Mouse (Mus musculus) c-Kit-positive CD71-positive TER-119-negative erythroid progenitor cells, embryonic 14.5 days (primary cell): Measurements from ENCODE around the gene Grik1.
A peak's percentile ranks its signal among the peaks of the same experiment; 100 is the strongest.

Experiments used
- DNase-seq: peaks from one replicate; pipeline ENCODE4 v3.0.0-alpha.2; 2013; ENCODE audit warnings: low read depth

Grik1 gene

DNA sequence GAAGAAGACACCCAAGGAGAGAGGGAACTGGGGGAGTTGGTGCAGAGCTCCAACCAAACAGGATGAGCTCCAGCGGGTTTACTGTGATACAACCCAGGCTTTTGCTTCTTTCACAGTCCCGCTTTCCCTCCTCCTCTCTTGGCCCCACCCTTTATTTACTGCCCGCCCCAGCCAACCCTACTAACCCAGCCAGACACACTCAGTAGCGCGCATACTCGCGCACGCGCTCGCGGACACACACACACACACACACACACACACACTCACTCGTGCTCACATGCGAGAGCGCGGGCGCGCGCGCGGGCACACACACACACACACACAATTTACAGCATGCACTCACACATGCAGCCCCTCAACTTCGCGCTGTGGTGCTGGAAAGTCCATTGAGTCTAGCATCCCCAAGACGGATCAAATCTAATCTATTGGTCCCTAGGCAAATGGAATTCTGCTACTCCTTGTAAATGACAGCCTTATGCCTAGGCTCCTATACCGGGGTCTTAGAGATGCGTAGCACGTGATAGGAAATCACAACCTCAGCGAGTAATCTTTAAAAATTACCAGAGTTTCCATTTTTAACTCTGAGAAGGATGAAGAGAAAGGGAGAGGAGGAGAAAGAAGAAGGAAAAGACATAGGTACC, at the start of gene Grik1:
Gene Grik1 (minus strand): TSS at position 134 of the 641 bp plus-strand sequence.
- DNase-seq, result no peak

DNA sequence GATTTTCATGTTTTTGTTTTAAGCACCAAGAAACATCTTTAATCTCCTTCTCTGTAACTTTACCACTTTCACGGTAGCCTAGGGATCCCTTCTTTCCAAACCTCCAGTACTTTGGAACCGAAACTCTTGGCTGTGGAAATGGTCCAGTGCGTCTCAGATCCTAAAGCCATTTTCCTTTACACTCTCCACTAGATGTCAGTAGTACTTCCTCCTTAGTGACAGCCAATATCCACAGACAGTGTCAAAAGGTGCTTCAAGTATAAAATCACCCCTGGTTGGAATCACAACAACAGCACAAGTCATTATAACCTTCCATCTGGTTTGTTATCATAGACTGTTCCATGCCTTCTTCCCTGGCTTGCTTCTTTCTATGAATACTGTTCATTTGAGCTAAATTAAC, 4.1 kb upstream of the Grik1 start:
- DNase-seq, result no peak

DNA sequence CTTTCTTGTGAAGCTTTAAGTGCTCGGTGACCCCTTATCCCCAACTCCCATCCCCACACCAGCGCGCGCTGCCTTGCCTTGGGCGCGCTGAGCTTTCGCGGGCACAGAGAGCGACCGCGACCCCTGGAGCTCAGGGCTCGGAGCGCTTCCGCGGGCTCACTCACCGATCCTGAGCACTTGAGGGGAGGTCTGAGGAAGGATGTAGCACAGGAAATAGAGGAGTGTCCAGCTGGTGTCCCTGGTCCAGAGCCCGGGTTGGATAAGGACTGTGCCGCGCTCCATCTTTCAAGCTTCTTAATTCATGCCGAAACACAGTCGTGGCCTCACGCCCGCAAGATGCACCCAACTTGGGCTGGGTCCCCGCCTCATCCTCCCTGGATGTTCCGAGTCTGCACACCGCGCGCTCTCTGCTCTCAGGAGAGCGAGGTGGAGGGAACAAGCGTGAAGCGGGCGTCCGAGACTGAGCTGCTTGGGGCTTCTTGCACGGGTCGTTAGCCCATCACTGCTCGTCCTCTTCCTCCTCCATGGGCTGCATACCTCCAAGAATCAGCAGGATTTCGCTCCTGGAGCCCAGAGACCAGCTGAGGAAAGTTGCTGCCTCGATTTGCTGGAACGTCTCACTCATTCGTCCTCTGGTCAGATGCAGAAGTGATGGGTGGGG, 514 bp downstream of the Grik1 start:
- no peak for DNase-seq

DNA sequence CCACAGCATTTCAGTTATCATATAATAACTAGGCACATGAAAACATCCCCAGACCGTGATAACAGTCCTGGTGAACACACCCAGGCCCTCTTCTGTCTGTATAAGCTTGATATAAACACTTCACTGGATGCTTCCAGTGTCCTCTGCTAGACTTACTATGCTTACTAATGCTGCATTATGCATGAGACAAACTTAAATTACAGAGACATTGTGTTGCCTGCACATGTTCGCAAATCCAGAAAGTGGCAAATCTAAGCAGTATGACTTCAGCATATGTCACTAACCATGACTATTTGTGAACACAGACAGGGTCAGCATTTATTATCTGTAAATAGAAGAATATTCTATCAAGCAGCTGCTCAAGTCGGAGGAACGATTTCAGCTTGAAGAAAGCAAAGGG, 31.7 kb downstream of the Grik1 start:
- no peak for DNase-seq

GRCm38 (mm10) chr16:88257072-88257471, 33.0 kb downstream of the Grik1 start:
- no peak for DNase-seq

GRCm38 (mm10) chr16:88256101-88256500, 34.0 kb downstream of the Grik1 start:
- no peak for DNase-seq

- DNase-seq, result no peak
Observed at GRCm38 (mm10) chr16:88252676-88253075, 37.4 kb downstream of the Grik1 start.

GRCm38 (mm10) chr16:88251049-88251448, 39.0 kb downstream of the Grik1 start:
- DNase-seq, result no peak

GRCm38 (mm10) chr16:88249825-88250224, 40.2 kb downstream of the Grik1 start:
- no peak for DNase-seq

- DNase-seq, result no peak
Observed at GRCm38 (mm10) chr16:88247586-88247985, 42.5 kb downstream of the Grik1 start.

- DNase-seq, result no peak
Observed at GRCm38 (mm10) chr16:88244658-88245057, 45.4 kb downstream of the Grik1 start.

- DNase-seq, result no peak
Observed at GRCm38 (mm10) chr16:88225616-88226015, 64.4 kb downstream of the Grik1 start.

DNA sequence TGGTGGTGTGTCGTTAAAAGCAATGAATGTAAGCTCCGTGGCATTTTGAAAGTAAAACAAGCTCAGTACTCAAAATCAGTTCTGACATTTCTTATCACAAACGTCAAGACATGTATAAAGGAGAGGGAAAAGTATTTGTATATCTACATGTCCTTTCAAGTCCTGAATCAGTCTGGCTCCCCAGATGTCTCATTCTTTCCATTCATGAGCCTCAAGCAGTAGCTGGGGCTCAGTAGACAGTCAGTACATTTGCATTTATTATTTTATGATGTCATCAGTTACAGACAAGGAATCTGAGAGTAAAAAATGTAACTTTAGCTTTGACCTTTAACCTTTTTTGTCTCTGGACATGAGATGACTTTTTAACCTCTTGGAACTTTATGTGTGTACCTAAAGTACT, 68.1 kb downstream of the Grik1 start:
- DNase-seq, result no peak

GRCm38 (mm10) chr16:88212531-88212930, 77.5 kb downstream of the Grik1 start:
- DNase-seq, result no peak

DNA sequence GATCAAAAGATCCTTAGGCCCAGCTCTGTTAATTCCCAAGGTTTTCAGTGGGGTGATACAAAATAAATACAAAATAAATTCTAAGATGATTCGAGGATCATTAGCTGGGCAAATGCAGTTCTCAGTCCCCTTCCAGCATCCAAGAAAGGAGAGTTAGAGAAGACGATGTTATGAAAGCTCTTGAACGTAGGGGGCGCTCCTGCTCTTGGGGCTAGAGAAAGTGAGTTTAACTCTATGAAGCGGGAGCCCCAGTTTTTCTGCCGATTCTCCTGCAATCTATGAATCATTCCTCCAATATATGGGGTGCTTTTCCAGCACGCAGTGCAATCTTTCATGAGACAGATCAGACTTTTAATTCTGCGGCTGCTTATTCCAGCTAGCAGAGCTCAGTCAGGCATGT, 78.2 kb downstream of the Grik1 start:
- DNase-seq, result no peak

GRCm38 (mm10) chr16:88204400-88204799, 85.7 kb downstream of the Grik1 start:
- peak; percentile 5 for DNase-seq

DNA sequence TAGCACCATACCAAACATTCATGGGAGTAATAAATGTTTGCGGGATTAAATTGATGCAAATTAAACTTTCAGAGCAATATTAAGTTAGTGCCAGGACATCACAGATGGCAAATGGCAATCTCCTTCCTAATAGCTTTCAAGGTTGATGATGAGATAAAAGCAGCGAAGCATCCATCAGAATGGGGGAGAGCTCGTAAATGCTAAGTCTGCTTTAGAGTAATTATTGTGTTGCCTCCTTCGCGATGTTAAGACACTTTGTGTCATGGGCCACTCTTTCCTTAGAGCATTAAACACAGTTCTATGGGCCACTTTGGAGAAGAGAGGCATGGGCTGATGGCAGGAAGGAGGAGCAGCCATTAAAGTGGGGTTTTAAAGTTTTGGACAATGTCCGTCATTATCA, 86.1 kb downstream of the Grik1 start:
- no peak for DNase-seq

DNA sequence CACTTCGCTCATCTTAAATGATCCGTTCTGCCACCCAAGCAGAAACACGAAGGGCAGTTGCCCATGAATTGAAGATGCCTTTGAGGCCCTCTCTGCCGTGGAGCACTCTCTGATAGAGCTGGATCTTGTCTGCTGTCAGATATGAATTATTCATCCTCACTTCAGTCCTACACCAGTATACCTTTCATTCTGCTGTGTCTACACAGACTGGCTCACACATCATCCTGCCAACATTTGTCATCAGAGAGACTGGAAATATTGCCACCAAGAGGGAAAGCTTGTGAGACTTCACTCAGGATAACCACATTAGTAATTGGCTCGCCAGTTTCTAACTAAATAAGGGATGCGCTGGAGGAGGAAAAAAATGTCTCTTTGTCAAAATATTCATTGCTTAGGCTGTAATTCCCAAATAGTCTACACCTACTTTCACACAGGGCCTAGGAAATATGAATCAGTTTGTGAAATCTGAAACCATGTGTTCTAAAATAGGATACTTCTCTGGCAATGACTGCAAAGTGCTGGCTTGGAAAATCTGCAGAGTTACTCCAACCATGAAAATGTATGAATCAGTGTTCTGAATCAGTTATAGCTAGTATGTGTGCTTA, 102.5 kb downstream of the Grik1 start:
- no peak for DNase-seq

DNA sequence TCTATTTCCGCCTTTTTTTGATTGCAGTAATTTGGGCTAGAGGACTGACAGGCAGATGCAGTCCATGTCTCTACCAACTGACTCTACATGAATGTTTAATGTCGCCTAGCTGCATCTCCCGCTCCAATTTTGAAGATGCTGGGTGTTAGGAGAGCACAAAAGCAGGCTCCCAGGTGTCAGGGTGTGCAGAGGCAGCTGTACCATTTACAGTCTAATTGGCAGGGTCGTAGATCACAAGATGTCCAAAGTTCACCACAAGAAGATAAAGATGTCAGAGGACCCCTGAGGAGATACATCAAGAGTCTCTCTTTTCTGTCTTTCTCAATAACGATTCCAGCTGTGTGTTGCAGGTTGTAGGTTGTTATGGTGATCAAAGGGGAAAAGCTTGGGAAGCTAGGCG, 111.3 kb downstream of the Grik1 start:
- DNase-seq, result no peak

DNA sequence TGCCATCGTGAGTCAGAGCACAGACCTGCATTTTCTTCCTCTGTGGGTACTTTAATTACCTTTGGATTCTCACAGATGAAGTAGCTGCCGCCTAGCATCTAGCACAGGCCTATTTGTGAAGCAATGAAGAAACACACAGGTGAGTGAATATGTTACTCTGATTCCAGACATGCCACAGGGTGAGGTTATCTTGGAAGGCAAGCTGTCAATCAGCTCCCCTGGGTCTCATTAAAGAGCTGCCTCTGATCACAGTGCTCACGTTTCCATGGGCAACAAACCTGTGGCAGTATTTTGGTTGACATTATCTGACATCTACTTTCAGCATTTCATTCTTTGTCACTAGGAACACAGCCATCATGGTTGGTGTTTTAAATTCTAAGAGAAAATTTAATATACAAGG, 112.7 kb downstream of the Grik1 start:
- no peak for DNase-seq

- no peak for DNase-seq
Observed at GRCm38 (mm10) chr16:88174083-88174721, 115.9 kb downstream of the Grik1 start.

DNA sequence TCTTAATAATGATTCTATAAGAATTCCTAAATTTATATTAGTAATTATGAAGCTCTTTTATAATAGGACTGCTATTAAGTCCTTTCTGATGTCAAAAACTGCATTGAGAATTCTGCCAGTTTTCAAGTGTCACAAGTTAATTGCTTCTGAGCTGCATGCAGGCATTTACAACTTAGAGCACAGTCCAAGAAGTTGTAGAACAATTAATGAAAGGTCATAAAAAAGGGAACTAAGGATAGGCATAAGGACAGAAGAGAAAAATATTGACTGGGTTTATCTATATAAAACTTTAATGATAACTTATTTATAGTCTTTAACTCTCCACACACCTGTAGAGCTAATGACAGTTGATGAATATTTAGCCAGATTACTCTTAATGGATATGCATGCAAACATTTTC, 123.5 kb downstream of the Grik1 start:
- no peak for DNase-seq

- DNase-seq, result no peak
Observed at GRCm38 (mm10) chr16:88142574-88142973, 147.5 kb downstream of the Grik1 start.
